Mouse (Mus musculus) lung, adult 2 months (tissue): ENCODE measurements around the gene Nr5a2.

Experiments used
- CTCF ChIP-seq: fragments of 200-500 bp; IDR thresholded peaks from 2 replicates; pipeline ENCODE4 v1.5.1; 2011; ENCODE audit warnings: mild to moderate bottlenecking, low read length, control low read depth; ENCODE audit not compliant: insufficient read depth
- POLR2A ChIP-seq: fragments of 200-500 bp; IDR thresholded peaks from 2 replicates; pipeline ENCODE4 v1.6.1; 2011; ENCODE audit warnings: low read depth, mild to moderate bottlenecking, control low read depth, low read length, borderline replicate concordance; ENCODE audit errors: extremely low read depth

GRCm38 (mm10) chr1:136915438-136915837 lies 44.8 kb downstream of the Nr5a2 start:
- no peak for TF ChIP-seq CTCF
- TF ChIP-seq POLR2A, result no peak
